Mouse (Mus musculus): ENCODE measurements around the gene BC052040. TPM values are rescaled to one million over a fixed set of nuclear protein-coding genes. Genes with fewer than 3 reads are reported as not detected.

The BC052040 gene
- total RNA-seq, 2 experiments from 2014 or later: 10.0 to 28.1 TPM

DNA sequence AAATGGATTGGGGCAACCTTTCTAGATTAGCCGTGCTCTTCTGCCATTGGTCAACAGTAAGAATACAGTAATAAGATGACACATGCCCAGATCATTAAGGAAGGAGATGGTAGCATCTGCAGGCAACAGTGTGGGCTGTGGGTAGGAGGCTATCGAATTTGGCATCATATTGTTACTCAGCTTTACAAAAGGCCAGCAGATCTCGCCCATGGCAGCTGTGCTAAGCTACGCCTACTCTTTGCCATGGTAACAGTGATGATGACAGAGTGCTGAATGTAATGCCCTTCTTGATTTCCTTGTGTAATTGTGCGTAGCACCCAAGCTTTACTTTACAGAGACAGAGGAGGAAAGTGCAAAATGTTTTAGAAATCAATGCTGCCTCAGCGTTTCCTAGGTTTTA is 106.8 kb downstream of the BC052040 start:
- ATAC-seq (replicated peaks; ENCODE audit: low FRiP score, poor library complexity, severe bottlenecking): no peak

DNA sequence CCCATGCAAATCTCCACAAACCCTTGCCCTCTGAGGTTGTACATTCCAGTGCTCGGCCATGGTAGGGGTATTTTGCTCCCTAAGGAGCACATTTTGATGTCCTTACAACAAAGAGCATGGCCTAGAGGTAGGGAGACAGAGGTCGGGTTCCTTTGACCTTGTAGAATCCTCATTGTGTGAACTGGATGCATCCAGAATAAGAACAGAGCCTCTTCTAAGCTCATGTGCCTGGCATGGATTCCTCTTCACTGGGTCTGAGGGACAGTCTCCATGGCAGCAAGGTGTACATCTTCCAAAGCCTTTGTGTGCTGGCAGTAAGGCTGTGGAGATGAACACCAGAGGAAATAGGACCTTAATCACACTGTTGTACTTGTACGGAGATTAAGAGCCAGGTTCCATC is 112.3 kb downstream of the BC052040 start:
- ATAC-seq (replicated peaks; ENCODE audit: low FRiP score, poor library complexity, severe bottlenecking): no peak

GRCm38 (mm10) chr2:115694386-115694785 is 112.9 kb downstream of the BC052040 start:
- no peak for ATAC-seq (replicated peaks; ENCODE audit: low FRiP score, poor library complexity, severe bottlenecking)

- no peak for ATAC-seq (replicated peaks; ENCODE audit: low FRiP score, poor library complexity, severe bottlenecking)
These were observed 117.5 kb downstream of the BC052040 start for GRCm38 (mm10) chr2:115699032-115699431.

DNA sequence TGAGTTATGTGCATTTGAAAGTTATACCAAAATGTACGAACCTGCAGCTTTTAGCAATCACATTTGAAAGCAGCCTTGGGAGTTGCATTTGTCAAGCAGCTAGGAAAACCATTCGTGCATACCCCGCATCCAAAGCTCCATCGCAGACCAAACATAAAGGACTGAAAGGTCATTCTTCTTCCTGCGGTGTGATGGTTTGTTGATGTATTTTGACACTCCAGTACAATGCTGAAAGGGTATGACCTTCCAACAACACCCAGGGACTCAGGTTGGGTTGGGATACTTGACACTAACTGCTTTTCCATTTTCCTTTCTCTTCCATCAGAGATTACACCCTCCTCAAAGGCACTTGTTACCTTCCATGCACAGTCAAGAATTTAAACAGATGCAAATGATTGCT is 121.1 kb downstream of the BC052040 start:
- ATAC-seq (replicated peaks; ENCODE audit: low FRiP score, poor library complexity, severe bottlenecking): no peak

- ATAC-seq (replicated peaks; ENCODE audit: low FRiP score, poor library complexity, severe bottlenecking): no peak
These were observed 136.0 kb downstream of the BC052040 start for GRCm38 (mm10) chr2:115717535-115717934.

- ATAC-seq (replicated peaks; ENCODE audit: low FRiP score, poor library complexity, severe bottlenecking): no peak
These were observed 136.5 kb downstream of the BC052040 start for GRCm38 (mm10) chr2:115717980-115718379.

DNA sequence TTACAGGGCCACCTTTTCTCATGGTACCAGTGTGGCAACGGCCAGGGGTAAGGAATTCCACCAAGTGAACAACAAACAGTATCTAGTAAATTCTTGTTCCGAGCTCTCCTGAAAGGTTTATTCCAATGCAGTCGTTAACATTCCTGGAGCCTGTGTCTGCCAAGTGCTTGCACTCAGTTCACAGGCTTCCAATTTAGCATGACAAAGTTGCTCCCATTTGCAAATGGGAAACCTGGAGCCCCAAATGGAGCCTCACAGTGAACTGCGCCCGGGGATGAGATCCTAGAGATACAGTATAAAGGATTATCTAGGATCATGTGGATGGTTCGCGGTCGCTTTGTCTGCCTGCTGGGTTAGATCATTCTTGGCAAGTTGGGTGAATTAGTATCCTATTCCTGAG is 141.9 kb downstream of the BC052040 start:
- ATAC-seq (replicated peaks; ENCODE audit: low FRiP score, poor library complexity, severe bottlenecking): no peak

DNA sequence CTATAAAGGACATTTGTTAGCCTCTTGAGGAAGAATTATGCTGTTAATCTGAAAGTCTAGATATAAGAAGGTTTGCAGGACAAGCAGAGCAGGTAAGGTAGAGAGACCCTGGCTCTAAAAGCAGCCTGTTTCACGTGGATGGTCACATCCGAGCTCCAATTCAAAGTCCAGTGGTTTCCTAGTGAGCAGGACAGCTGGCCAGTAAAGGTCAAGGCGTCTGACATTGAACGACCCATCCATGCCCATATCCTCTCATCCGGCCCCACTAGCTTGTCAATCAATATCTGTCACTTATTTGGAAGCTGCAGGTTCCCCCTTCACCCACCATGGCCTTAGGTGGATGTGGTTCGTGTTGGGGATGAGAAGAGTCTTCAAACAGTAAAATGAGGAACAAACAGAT is 142.7 kb downstream of the BC052040 start:
- no peak for ATAC-seq (replicated peaks; ENCODE audit: low FRiP score, poor library complexity, severe bottlenecking)

- no peak for ATAC-seq (replicated peaks; ENCODE audit: low FRiP score, poor library complexity, severe bottlenecking)
These were observed 143.2 kb downstream of the BC052040 start for GRCm38 (mm10) chr2:115724726-115725125.

DNA sequence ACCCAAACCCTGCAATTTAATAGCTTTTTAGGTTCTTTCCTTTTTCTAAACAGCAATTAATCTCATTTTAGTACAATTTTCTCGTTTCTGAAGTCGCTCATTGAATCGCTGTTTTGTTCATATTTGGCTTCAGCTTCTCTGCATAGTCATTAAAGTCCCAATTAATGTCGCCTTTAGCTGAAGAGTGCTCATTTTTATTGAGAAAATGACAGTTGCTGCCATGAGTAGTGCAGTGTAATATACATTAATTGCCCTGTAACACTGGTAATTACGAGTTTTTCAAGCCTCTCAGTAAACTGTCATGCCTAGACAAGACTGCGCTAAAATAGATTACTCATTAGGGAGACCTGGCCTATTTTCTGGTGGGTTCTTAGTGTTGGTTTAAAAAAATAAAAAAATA is 144.0 kb downstream of the BC052040 start:
- no peak for ATAC-seq (replicated peaks; ENCODE audit: low FRiP score, poor library complexity, severe bottlenecking)

GRCm38 (mm10) chr2:115725926-115726325 is 144.4 kb downstream of the BC052040 start:
- no peak for ATAC-seq (replicated peaks; ENCODE audit: low FRiP score, poor library complexity, severe bottlenecking)

DNA sequence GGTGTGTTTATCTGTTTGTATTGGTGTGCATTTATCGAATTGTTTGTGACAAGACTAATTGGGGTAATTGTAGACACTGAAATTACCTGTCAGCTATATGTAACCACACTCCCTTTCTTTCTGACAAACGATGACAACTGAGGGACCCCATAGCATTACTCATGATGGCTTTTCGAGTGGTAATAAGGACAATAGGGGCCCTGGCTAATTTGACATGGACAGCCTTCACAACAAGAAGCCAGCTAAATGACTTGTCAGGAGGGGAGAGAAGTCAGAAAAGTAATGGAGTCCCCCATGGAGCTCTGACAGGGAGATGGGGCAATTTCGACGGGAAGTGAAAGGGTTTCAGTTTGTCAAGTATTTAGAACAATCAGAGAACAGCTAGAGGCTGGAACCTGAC is 145.3 kb downstream of the BC052040 start:
- ATAC-seq (replicated peaks; ENCODE audit: low FRiP score, poor library complexity, severe bottlenecking): no peak

DNA sequence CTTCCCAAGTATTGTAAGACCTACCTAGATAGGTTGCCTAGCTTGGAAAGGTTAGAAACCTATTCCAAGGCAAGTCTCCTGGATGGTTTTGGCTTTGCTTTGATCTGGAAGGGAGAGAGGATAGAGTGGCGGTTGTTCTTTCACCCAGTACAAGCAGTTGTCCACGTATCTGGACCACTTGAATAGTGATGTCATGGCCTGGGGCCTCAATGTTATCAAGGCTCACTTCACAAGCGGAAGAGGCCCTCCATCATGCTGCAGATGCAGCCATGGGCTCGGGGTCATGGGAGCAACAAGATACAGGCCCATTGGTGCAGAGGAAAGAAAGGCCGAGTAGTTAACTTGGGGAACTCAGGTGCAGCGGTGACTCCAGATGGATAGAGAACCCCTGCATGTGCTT is 147.1 kb downstream of the BC052040 start:
- no peak for ATAC-seq (replicated peaks; ENCODE audit: low FRiP score, poor library complexity, severe bottlenecking)

- ATAC-seq (replicated peaks; ENCODE audit: low FRiP score, poor library complexity, severe bottlenecking): no peak
These were observed 149.0 kb downstream of the BC052040 start for GRCm38 (mm10) chr2:115730502-115730901.

- no peak for ATAC-seq (replicated peaks; ENCODE audit: low FRiP score, poor library complexity, severe bottlenecking)
These were observed 149.7 kb downstream of the BC052040 start for GRCm38 (mm10) chr2:115731171-115731570.

DNA sequence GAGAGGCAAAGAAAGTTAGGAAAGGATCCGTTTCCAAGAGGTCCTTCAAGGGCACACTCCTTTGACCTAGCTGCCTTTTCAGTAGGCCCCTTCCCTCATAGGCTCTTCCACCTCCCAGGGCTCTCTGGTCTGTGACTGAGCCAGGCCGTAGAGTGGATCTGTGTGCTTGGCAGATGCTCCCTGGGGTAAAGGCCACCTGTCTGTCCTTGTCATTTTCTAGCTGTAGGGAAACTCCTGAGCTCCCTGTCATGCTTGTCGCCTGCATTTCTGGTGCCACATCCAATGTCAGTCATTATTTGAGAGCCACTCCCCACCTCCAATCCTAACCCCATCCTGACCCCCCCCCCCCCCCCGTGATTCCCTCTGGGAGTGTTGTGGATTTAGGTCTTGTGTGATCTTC is 151.1 kb downstream of the BC052040 start:
- no peak for ATAC-seq (replicated peaks; ENCODE audit: low FRiP score, poor library complexity, severe bottlenecking)

- ATAC-seq (replicated peaks; ENCODE audit: low FRiP score, poor library complexity, severe bottlenecking): no peak
These were observed 151.6 kb downstream of the BC052040 start for GRCm38 (mm10) chr2:115733017-115733692.

- ATAC-seq (replicated peaks; ENCODE audit: low FRiP score, poor library complexity, severe bottlenecking): no peak
These were observed 153.3 kb downstream of the BC052040 start for GRCm38 (mm10) chr2:115734850-115735249.

- ATAC-seq (replicated peaks; ENCODE audit: low FRiP score, poor library complexity, severe bottlenecking): no peak
These were observed 154.9 kb downstream of the BC052040 start for GRCm38 (mm10) chr2:115736416-115736815.

GRCm38 (mm10) chr2:115737966-115738365 is 156.4 kb downstream of the BC052040 start:
- ATAC-seq (replicated peaks; ENCODE audit: low FRiP score, poor library complexity, severe bottlenecking): no peak

GRCm38 (mm10) chr2:115742061-115742460 is 160.5 kb downstream of the BC052040 start:
- ATAC-seq (replicated peaks; ENCODE audit: low FRiP score, poor library complexity, severe bottlenecking): no peak
